Mouse (Mus musculus) kidney, adult 9 months (tissue): ENCODE measurements at regions not wholly inside any gene's neighbourhood (a gene's known extent, or its start where the extent isn't known, plus 50 kb on each side); places are given as distances from the start of the nearest gene placed in this dataset.
"Not testable (repeated sequence)": the region's sequence is repeated elsewhere in the genome, so short reads cannot be mapped to it uniquely, and the experiment has no call there.

Experiments used
- DNase-seq: peaks from one replicate; pipeline ENCODE4 v3.0.0; 2022

GRCm38 (mm10) chr7:61615156-61615555 is 731.2 kb upstream of the Ndn start:
- peak; percentile 19 for DNase-seq

GRCm38 (mm10) chr7:61644893-61645545 is 701.4 kb upstream of the Ndn start:
- DNase-seq: no peak

GRCm38 (mm10) chr7:61658086-61658485 is 688.3 kb upstream of the Ndn start:
- DNase-seq: peak; percentile 92

GRCm38 (mm10) chr7:61683080-61683479 is 663.3 kb upstream of the Ndn start:
- DNase-seq: no peak

DNA sequence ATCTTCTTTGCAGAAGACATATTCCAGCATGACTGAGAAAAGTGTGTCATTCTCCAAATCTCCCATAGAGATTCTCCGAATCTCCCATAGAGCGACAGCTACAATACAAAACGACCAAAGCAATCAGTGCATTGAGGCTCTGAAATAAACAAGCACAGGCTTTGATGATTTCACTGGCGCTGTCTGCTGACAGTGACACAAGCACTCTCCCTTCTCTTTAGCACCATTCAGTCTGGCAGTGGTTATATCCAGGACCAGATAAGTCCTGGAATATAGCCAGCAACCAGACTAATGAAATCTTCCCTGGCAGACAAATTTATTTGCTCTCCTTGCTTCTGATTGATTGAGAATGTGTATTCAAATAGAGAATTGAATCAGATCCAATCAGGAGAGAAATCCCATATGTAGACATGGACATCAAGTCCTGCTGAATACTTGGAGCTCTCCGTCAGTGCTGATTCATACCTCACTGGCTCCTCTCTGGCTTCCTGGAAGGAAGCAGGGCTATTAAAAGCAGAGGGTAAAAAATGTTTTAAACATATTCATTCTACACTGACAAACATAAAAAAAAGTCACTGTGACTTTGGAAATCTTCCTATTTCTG is 661.2 kb upstream of the Ndn start:
- DNase-seq: no peak

DNA sequence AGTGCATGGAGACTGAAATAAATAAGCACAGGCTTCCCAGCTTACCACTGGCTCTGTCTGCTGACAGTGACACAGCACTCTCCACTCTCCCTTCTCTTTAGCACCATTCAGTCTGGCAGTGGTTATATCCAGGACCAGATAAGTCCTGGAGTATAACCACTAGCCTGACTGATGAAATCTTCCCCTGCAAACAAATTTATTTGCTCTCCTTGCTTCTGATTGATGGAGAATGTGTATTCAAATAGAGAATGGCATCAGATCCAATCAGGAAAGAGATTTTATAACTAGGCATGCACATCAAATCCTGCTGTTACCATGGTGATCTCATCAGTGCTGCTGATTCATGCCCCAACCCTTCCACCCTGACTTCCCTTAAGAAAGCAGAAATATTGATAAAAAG is 620.2 kb upstream of the Ndn start:
- no peak for DNase-seq

GRCm38 (mm10) chr7:61737511-61737910 is 608.9 kb upstream of the Ndn start:
- no peak for DNase-seq

- not testable (repeated sequence) for DNase-seq
Measured at GRCm38 (mm10) chr7:61739336-61739735, 607.0 kb upstream of the Ndn start.

GRCm38 (mm10) chr7:61769826-61770225 is 576.5 kb upstream of the Ndn start:
- peak; percentile 6 for DNase-seq

- no peak for DNase-seq
Measured at GRCm38 (mm10) chr7:61790113-61790796, 556.1 kb upstream of the Ndn start.

DNA sequence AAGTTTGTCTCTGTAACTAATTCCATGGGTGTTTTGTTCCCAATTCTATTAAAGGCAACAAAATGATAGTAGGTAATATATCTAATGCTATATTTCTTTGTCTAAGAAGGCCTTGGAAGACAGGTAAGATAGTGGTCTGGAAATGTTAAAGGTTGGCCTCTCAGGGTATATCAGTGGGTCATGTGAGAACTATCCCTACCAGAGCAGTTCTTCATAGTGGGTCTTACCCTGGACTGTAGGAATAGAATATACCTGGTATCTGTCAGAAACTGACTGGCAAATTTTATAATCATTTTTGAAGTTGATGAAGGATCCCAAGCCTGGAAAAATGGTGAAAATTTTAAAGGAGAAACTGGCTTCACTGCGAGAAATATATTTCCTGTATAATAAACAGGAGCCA is 509.5 kb upstream of the Ndn start:
- no peak for DNase-seq

DNA sequence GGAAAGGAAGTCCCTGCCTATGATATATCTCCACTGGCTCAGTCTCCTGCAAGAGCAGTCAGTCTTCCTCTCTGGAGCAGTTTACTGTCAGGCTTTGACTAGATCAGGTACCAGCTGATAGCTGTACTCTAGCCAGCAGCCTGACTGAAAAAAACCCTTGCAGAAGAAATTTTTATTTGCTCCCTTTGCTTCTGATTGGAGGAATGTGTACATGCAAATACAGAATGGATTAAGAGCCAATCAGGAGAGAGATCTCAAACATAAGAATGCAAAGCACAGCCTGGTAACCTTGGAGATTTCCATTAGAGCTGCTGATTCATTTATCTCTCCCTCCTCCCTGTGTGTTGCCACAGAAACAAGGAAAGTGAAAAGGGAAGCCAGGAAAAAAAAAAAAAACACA is 509.1 kb upstream of the Ndn start:
- DNase-seq: no peak

GRCm38 (mm10) chr7:61851949-61852348 is 494.4 kb upstream of the Ndn start:
- DNase-seq: no peak

- DNase-seq: no peak
Measured at GRCm38 (mm10) chr7:61864517-61864916, 481.9 kb upstream of the Ndn start.

GRCm38 (mm10) chr7:61866376-61866775 is 480.0 kb upstream of the Ndn start:
- no peak for DNase-seq

GRCm38 (mm10) chr7:61876220-61876619 is 470.1 kb upstream of the Ndn start:
- DNase-seq: no peak

- DNase-seq: no peak
Measured at GRCm38 (mm10) chr7:61877311-61878065, 468.9 kb upstream of the Ndn start.

GRCm38 (mm10) chr7:61878095-61878494 is 468.3 kb upstream of the Ndn start:
- no peak for DNase-seq

GRCm38 (mm10) chr7:61878585-61878984 is 467.8 kb upstream of the Ndn start:
- DNase-seq: no peak
